Mouse (Mus musculus): ENCODE results near the gene Mindy2. TPM values are rescaled to one million over a fixed set of nuclear protein-coding genes. Genes with fewer than 3 reads are reported as not detected.

Gene Mindy2
- total and polyA plus RNA-seq, 3 experiments: 7.1 to 36.7 (median 34.8) TPM

DNA sequence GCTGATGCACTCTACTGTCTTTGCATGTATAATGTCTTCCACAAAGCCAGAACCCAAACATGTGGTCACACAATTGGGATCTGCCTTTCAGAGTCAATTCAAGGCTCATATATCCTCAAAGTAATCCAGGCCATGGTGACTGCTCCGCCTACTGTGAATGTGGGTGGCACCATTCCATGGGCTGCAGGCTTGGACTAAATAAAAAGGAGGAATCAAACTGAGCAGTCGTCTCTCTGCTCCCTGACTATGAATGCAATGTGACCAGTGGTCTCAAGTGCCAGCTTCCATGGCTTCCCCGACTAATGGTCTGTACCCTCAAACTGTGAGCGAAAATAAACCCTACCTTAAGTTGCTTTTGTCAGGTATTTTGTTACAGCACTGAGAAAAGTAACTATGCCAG, 2.5 kb downstream of the Mindy2 start:
- H3K4me3 ChIP-seq: no peak overlapping the region
- peaks cover 8% of the 10 kb centered on the region for H3K79me2 ChIP-seq (replicated peaks; ENCODE audit: control insufficient read depth, insufficient read depth, low read length)
- 72% methylated on average over 4 of the region's 4 CpGs for WGBS

DNA sequence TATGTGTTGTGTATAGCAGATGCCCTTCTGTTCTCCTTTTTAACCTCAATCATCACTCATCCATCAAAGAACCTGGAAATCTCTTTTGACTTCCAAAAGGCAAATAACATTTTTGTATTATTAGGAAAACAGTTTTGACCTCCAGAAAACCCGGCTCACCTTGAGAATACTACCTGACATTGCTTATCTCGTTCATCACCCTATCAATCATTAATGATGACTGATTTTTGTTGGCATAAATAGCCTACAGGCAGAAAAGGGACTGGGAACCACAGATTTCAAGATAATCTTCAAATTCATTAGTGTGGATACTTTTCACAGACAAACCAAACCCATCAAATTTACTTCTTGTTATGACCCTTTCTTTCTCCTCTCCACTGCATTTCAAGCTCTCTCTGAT, 3.1 kb downstream of the Mindy2 start:
- Histone ChIP-seq H3K36me3 (ENCODE audit: control insufficient read depth, insufficient read depth, low read length) (peaks cover 19% of the 10 kb centered on the region), H3K79me2 (replicated peaks; ENCODE audit: control insufficient read depth, insufficient read depth, low read length) (peaks cover 9% of the 10 kb centered on the region), H3K27ac (no peak overlapping the region), H3K4me1 (ENCODE audit: control insufficient read depth, insufficient read depth, low read length) (peaks cover 11% of the 10 kb centered on the region), H3K27me3 (ENCODE audit: control insufficient read depth, insufficient read depth, low read length) (no peaks in the 10 kb centered on the region), H3K9ac (ENCODE audit: low read depth, low read length) (no peak overlapping the region), H3K4me3 (no peak overlapping the region)
- WGBS: 85% methylated on average over 2 of the region's 2 CpGs
- intact Hi-C loops (cut with DNase I): no loop called here
- no peak for DNase-seq
- no peak for TF ChIP-seq POLR2A (IDR thresholded peaks at IDR 0.05; ENCODE audit: insufficient read depth, low read depth, low read length)
- TF ChIP-seq CTCF (IDR thresholded peaks at IDR 0.05): no peak
- no peak for TF ChIP-seq EP300 (IDR thresholded peaks at IDR 0.05; ENCODE audit: insufficient read depth, low read depth, low read length)

More for the DNA sequence above, 2.5 kb downstream of the Mindy2 start:
- DNase-seq: no peak
- peaks cover 11% of the 10 kb centered on the region for H3K4me1 ChIP-seq (ENCODE audit: control insufficient read depth, insufficient read depth, low read length)
- no peak overlapping the region for H3K27ac ChIP-seq
- no peak for TF ChIP-seq CTCF (IDR thresholded peaks at IDR 0.05)
- TF ChIP-seq EP300 (IDR thresholded peaks at IDR 0.05; ENCODE audit: insufficient read depth, low read depth, low read length): no peak
- no peak for TF ChIP-seq POLR2A (IDR thresholded peaks at IDR 0.05; ENCODE audit: insufficient read depth, low read depth, low read length)
- H3K9ac ChIP-seq (ENCODE audit: low read depth, low read length): no peak overlapping the region
- peaks cover 17% of the 10 kb centered on the region for H3K36me3 ChIP-seq (ENCODE audit: control insufficient read depth, insufficient read depth, low read length)
- no peaks in the 10 kb centered on the region for H3K27me3 ChIP-seq (ENCODE audit: control insufficient read depth, insufficient read depth, low read length)
- intact Hi-C loops (cut with DNase I): no loop called here

DNA sequence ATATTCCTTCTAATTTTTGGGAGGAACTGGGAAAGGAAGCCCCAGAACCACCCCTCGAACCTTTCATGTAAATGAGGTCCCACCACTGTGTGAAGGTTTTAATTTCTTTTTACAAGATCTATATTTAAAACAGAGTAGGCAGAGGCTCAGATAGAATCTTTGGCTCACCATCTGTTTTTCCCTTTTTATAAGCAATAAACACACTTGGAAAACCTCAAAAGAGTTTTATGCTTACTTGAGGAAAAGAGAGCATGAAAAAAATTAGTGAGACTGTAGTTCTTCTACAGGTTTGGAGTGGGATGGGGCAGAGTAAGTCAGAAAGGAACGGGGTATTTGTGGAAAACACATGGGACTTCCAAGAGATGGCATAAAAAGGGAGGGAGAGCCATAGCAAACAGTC, 4.8 kb downstream of the Mindy2 start:
- Histone ChIP-seq H3K4me3 (no peak overlapping the region), H3K27ac (no peak overlapping the region), H3K27me3 (ENCODE audit: control insufficient read depth, insufficient read depth, low read length) (no peaks in the 10 kb centered on the region), H3K79me2 (replicated peaks; ENCODE audit: control insufficient read depth, insufficient read depth, low read length) (peaks cover 9% of the 10 kb centered on the region), H3K9ac (ENCODE audit: low read depth, low read length) (no peak overlapping the region), H3K36me3 (ENCODE audit: control insufficient read depth, insufficient read depth, low read length) (peaks cover 19% of the 10 kb centered on the region), H3K4me1 (ENCODE audit: control insufficient read depth, insufficient read depth, low read length) (peaks cover 11% of the 10 kb centered on the region)
- intact Hi-C loops (cut with DNase I): no loop called here
- no peak for DNase-seq
- 67% methylated on average over 2 of the region's 2 CpGs for WGBS
- TF ChIP-seq POLR2A (IDR thresholded peaks at IDR 0.05; ENCODE audit: insufficient read depth, low read depth, low read length) (no peak), EP300 (IDR thresholded peaks at IDR 0.05; ENCODE audit: insufficient read depth, low read depth, low read length) (no peak), CTCF (IDR thresholded peaks at IDR 0.05) (no peak)

DNA sequence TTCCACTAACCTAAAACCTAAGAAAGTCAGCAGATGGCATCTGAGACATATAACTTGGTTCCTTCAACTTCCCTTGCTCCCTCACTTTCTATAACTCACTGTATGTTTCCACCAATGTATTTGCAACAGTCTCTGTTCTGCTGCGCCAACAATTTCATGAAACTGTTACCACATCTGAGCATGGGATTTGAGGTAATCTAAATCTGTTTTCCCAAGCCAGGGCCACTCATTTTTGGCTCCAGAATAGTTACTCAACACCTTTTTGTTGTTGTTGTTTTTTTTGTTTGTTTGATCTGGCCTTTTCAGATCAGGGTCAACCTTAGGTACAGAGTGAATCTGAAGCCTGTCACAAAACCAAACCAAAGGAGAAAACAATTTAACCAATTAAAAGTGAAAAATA, 6.0 kb downstream of the Mindy2 start:
- H3K79me2 ChIP-seq (replicated peaks; ENCODE audit: control insufficient read depth, insufficient read depth, low read length): peaks cover 8% of the 10 kb centered on the region
- peaks cover 11% of the 10 kb centered on the region for H3K4me1 ChIP-seq (ENCODE audit: control insufficient read depth, insufficient read depth, low read length)
- no peak for TF ChIP-seq EP300 (IDR thresholded peaks at IDR 0.05; ENCODE audit: insufficient read depth, low read depth, low read length)
- no peak overlapping the region for H3K27ac ChIP-seq
- no peak for DNase-seq
- peaks cover 19% of the 10 kb centered on the region for H3K36me3 ChIP-seq (ENCODE audit: control insufficient read depth, insufficient read depth, low read length)
- intact Hi-C loops (cut with DNase I): no loop called here
- H3K27me3 ChIP-seq (ENCODE audit: control insufficient read depth, insufficient read depth, low read length): no peaks in the 10 kb centered on the region
- 98% methylated on average over 1 of the region's 1 CpGs for WGBS
- H3K4me3 ChIP-seq: no peak overlapping the region
- H3K9ac ChIP-seq (ENCODE audit: low read depth, low read length): no peak overlapping the region

DNA sequence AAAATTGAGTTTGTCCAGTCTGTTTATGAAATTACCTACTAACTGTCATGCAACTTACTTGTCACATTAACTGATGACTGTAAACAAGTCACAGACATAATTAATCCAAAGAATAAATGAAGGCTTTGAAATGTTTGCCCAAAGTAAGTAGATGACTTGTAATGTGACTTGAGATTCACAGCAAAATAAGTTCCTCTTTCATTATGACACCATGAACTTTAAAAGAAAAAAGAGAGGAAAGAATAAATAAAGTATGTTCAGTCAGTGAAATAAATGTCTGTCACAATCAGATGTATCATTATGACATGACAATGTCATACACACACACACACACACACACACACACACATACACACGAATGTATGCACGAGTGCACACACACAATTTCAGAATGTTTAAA, 6.7 kb downstream of the Mindy2 start:
- H3K9ac ChIP-seq (ENCODE audit: low read depth, low read length): no peak overlapping the region
- no peak for DNase-seq
- WGBS: 70% methylated on average over 2 of the region's 2 CpGs

DNA sequence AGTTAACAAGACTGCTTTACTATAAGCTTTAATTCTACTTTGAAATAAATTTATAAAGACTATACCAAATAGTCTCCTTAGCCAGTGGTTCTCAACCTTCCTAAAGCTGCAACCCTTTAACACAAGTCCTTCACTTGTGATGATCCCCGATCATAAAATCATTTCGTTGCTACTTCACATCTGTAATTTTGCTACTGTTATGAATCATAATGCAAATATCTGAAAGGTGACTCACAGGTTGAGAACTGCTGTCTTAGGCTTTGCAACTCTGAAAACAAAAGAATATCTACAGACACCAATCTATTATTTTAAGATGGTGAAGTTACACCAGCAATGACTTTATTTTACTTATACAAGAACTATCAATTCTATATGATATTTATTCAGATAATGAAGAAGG, 20.2 kb downstream of the Mindy2 start:
- H3K27me3 ChIP-seq (ENCODE audit: control insufficient read depth, insufficient read depth, low read length): no peaks in the 10 kb centered on the region
- intact Hi-C loops (cut with DNase I): no loop called here
- TF ChIP-seq POLR2A (IDR thresholded peaks at IDR 0.05; ENCODE audit: insufficient read depth, low read depth, low read length) (no peak), EP300 (IDR thresholded peaks at IDR 0.05; ENCODE audit: insufficient read depth, low read depth, low read length) (no peak), CTCF (IDR thresholded peaks at IDR 0.05) (no peak)
- H3K9ac ChIP-seq (ENCODE audit: low read depth, low read length): no peak overlapping the region
- WGBS: 83% methylated on average over 2 of the region's 2 CpGs
- no peak overlapping the region for H3K27ac ChIP-seq
- peaks cover 1% of the 10 kb centered on the region for H3K4me1 ChIP-seq (ENCODE audit: control insufficient read depth, insufficient read depth, low read length)
- no peak overlapping the region for H3K4me3 ChIP-seq
- DNase-seq: no peak
- no peaks in the 10 kb centered on the region for H3K79me2 ChIP-seq (replicated peaks; ENCODE audit: control insufficient read depth, insufficient read depth, low read length)
- peaks cover 1% of the 10 kb centered on the region; the same call in 1 of the 2 replicates for H3K36me3 ChIP-seq (ENCODE audit: control insufficient read depth, insufficient read depth, low read length)

More for the DNA sequence above, 6.7 kb downstream of the Mindy2 start:
- H3K4me3 ChIP-seq: no peak overlapping the region
- TF ChIP-seq EP300 (IDR thresholded peaks at IDR 0.05; ENCODE audit: insufficient read depth, low read depth, low read length) (no peak), CTCF (IDR thresholded peaks at IDR 0.05) (no peak), POLR2A (IDR thresholded peaks at IDR 0.05; ENCODE audit: insufficient read depth, low read depth, low read length) (no peak)
- no peaks in the 10 kb centered on the region for H3K27me3 ChIP-seq (ENCODE audit: control insufficient read depth, insufficient read depth, low read length)
- H3K36me3 ChIP-seq (ENCODE audit: control insufficient read depth, insufficient read depth, low read length): peaks cover 17% of the 10 kb centered on the region
- H3K4me1 ChIP-seq (ENCODE audit: control insufficient read depth, insufficient read depth, low read length): peaks cover 8% of the 10 kb centered on the region
- peaks cover 8% of the 10 kb centered on the region for H3K79me2 ChIP-seq (replicated peaks; ENCODE audit: control insufficient read depth, insufficient read depth, low read length)
- H3K27ac ChIP-seq: no peak overlapping the region
- intact Hi-C loops (cut with DNase I): no loop called here
